Comparison of ENCODE assay signal across 22 mouse cellular contexts in the genomic region with DNA sequence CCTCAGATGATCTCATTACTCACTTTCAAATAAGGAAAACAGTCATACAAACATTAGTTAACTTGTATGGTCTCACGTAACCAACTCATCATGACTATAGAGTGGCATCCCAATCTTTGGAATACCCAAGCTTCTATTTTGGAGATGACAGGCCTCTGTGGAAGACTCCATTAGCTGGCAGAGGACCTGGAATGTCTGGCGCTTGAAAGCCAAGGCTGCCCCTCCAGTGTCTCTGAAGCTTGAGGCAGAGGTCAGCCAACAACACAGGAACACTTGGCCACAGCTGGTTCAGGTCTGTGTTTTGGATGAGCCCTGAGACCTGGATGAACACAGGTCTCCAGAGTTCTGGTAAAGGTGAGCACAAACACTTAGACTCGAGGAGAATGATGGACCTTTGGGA. TPM values are rescaled to one million over a fixed set of nuclear protein-coding genes. Genes with fewer than 3 reads are reported as not detected.
A peak's percentile ranks its signal among the peaks of the same experiment; 100 is the strongest.
DNase-seq lines count a peak whose midpoint lies in the region; TF ChIP-seq lines count a peak whose summit lies in the region.
"Not testable (repeated sequence)": the region's sequence is repeated elsewhere in the genome, so short reads cannot be mapped to it uniquely, and the experiment has no call there.
"Had no signal": no experiment of that assay in that cellular context is flagged by ENCODE, and none has a peak within 500 bp of the region (broad histone marks: within the 10 kb centered on the region; RNA-seq: fewer than 3 reads in every experiment).

No protein-coding gene starts in this region.

- not testable (repeated sequence) for H3K36me3 ChIP-seq in heart, adult 2 months (ENCODE audit: control insufficient read depth, insufficient read depth, low read length)

- H3K9ac ChIP-seq in heart, adult 2 months (ENCODE audit: low read depth, low read length) = not testable (repeated sequence)

- DNase-seq in heart, adult 11 months = peak; percentile 92
- peak; percentile 4 to 19 for DNase-seq in heart, adult 2 months
- peak; percentile 5 for DNase-seq in kidney, postnatal 10 days
- peak; percentile 43 for DNase-seq in testis, postnatal 10 days (ENCODE audit: low spot score)
- DNase-seq in urinary bladder, adult 2 months (ENCODE audit: low spot score) = peak; percentile 22
- DNase-seq in urinary bladder, postnatal 4 days (ENCODE audit: low spot score in 2 of 2) = peak; percentile 25 to 60

- H3K27me3 ChIP-seq in heart, adult 2 months (ENCODE audit: control insufficient read depth, insufficient read depth, low read length) = not testable (repeated sequence)

- not testable (repeated sequence) for TF ChIP-seq CTCF in heart, adult 2 months (IDR thresholded peaks at IDR 0.05)

- H3K4me1 ChIP-seq in heart, adult 2 months (ENCODE audit: control insufficient read depth, insufficient read depth, low read length) = not testable (repeated sequence)

- 53% methylated on average over 3 of the region's 3 CpGs for WGBS in heart, adult 2 months

- TF ChIP-seq POLR2A in heart, adult 2 months (IDR thresholded peaks at IDR 0.05; ENCODE audit: insufficient read depth, low read depth, low read length) = not testable (repeated sequence)

- not testable (repeated sequence) for TF ChIP-seq EP300 in heart, adult 2 months (IDR thresholded peaks at IDR 0.05; ENCODE audit: insufficient read depth, low read depth, low read length)

- H3K79me2 ChIP-seq in heart, adult 2 months (replicated peaks; ENCODE audit: control insufficient read depth, insufficient read depth, low read length) = not testable (repeated sequence)

- H3K27ac ChIP-seq in heart, adult 2 months = not testable (repeated sequence)

- intact Hi-C loops in heart, adult 2 months (cut with DNase I) = not testable (repeated sequence)

- not testable (repeated sequence) for H3K4me3 ChIP-seq in heart, adult 2 months

RNA-seq across cellular contexts. Expression of a gene that starts 27.6 kb away (rescaled TPM):
- total RNA-seq in heart, adult 2 months (2021) = not detected
- polyA plus RNA-seq in heart, adult 2 months (2012; rRNA removed) = not detected in 2 replicates
- not detected in 2 replicates for polyA plus RNA-seq in urinary bladder, adult 2 months (2012; rRNA removed)
- total RNA-seq: adrenal gland, adult 18-20 months; adrenal gland, adult 2 months; adrenal gland, adult 8-10 months; adrenal gland, postnatal 10 days; adrenal gland, postnatal 14 days; adrenal gland, postnatal 25 days; adrenal gland, postnatal 36 days; adrenal gland, postnatal 4 days; CH12.LX; MEL had no signal
- polyA plus RNA-seq: activated CD4-positive, CD25-positive, alpha-beta regulatory T cell, adult 4 months; adrenal gland, adult 2 months; brain, embryonic 14.5 days; C2C12; CD4-positive, CD25-positive, alpha-beta regulatory T cell, adult 4 months; G1E; Patski had no signal

RNA-seq across cellular contexts. Expression of a gene that starts 35.1 kb away (rescaled TPM):
- total RNA-seq in heart, adult 2 months (2021) = under 1 TPM in 1 of 2 experiments, not detected in 1; 0.16 TPM
- not detected in 2 replicates for polyA plus RNA-seq in heart, adult 2 months (2012; rRNA removed)
- 0.04 TPM in 1 of 2 replicates, not detected in the other for polyA plus RNA-seq in urinary bladder, adult 2 months (2012; rRNA removed)
- total RNA-seq: adrenal gland, adult 18-20 months; adrenal gland, adult 2 months; adrenal gland, postnatal 14 days; adrenal gland, postnatal 36 days; CH12.LX; MEL had no signal
- polyA plus RNA-seq: adrenal gland, adult 2 months; C2C12; G1E; Patski had no signal

RNA-seq across cellular contexts. Expression of a gene that starts 45.6 kb away (rescaled TPM):
- under 1 TPM in 1 of 2 experiments, not detected in 1; 0.29 TPM for total RNA-seq in heart, adult 2 months (2021)
- 0.21 and 0.38 TPM in 2 replicates for polyA plus RNA-seq in heart, adult 2 months (2012; rRNA removed)
- 0.04 and 0.08 TPM in 2 replicates for polyA plus RNA-seq in urinary bladder, adult 2 months (2012; rRNA removed)
- total RNA-seq: adrenal gland, adult 18-20 months; adrenal gland, adult 2 months; adrenal gland, postnatal 36 days; adrenal gland, postnatal 4 days; CH12.LX; G1E; MEL had no signal
- polyA plus RNA-seq: C2C12, G1E, Patski had no signal

RNA-seq across cellular contexts. Expression of a gene that starts 52.6 kb away (rescaled TPM):
- total RNA-seq in heart, adult 2 months (2021) = not detected
- not detected in 2 replicates for polyA plus RNA-seq in heart, adult 2 months (2012; rRNA removed)
- not detected in 2 replicates for polyA plus RNA-seq in urinary bladder, adult 2 months (2012; rRNA removed)
- total RNA-seq: adrenal gland, adult 18-20 months; adrenal gland, adult 2 months; adrenal gland, adult 8-10 months; adrenal gland, postnatal 10 days; adrenal gland, postnatal 14 days; adrenal gland, postnatal 25 days; adrenal gland, postnatal 36 days; adrenal gland, postnatal 4 days; CH12.LX; G1E; MEL had no signal
- polyA plus RNA-seq: activated CD4-positive, CD25-positive, alpha-beta regulatory T cell, adult 4 months; adrenal gland, adult 2 months; brain, embryonic 14.5 days; C2C12; CD4-positive, CD25-positive, alpha-beta regulatory T cell, adult 4 months; G1E; Patski had no signal

Comparison
In these comparisons a context has a peak if more than half of its experiments do, and no peak if none do; other contexts are left out.
1. DNase-seq: peak in every context shown above with its lines; median percentile 92 in heart, adult 11 months; 43 in testis, postnatal 10 days; 42 in urinary bladder, postnatal 4 days; 22 in urinary bladder, adult 2 months; 12 in heart, adult 2 months; 5 in kidney, postnatal 10 days.